Mouse (Mus musculus) gastrocnemius, adult 18-20 months (tissue): ENCODE results near the gene Prss23. TPM values are rescaled to one million over a fixed set of nuclear protein-coding genes. Genes with fewer than 3 reads are reported as not detected.

Experiments used
- DNase-seq: peaks from one replicate; pipeline ENCODE4 v3.0.0; 2021; ENCODE audit warnings: low spot score
- total RNA-seq, 2 experiments: library from RNA; stranded (reverse); gene quantifications; 2 replicates each; pipeline ENCODE4 v1.2.3; 2021

Prss23 gene
- total RNA-seq, 2 experiments from 2014 or later = 59.0 to 63.7 TPM

- DNase-seq = no peak
These were observed 15.0 kb downstream of the Prss23 start for GRCm38 (mm10) chr7:89511921-89512514.

DNA sequence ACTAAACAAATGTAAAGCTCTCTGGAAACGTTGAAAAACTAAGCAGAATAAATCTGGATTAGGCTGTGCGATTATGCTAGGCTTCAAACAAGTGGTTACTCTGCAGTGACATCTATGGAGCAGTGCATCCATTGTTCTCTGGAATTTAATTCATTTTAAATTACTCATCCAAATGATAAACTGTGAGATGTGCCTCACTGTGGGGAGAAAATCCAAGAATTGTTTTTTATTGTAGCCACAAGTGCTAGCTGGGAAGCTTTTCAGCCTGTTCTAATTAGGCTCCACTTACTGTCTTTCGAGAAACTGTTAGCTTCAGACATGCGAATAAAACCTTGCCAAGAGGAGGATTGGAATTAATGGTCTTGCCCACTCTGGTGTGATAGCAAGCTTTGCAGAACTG is 18.3 kb downstream of the Prss23 start:
- no peak for DNase-seq

GRCm38 (mm10) chr7:89499516-89500307 is 27.3 kb downstream of the Prss23 start:
- peak; percentile 75 for DNase-seq

GRCm38 (mm10) chr7:89483769-89484568 is 43.0 kb downstream of the Prss23 start:
- no peak for DNase-seq

- DNase-seq = peak; percentile 67
These were observed 45.3 kb downstream of the Prss23 start for GRCm38 (mm10) chr7:89481723-89482122.

DNA sequence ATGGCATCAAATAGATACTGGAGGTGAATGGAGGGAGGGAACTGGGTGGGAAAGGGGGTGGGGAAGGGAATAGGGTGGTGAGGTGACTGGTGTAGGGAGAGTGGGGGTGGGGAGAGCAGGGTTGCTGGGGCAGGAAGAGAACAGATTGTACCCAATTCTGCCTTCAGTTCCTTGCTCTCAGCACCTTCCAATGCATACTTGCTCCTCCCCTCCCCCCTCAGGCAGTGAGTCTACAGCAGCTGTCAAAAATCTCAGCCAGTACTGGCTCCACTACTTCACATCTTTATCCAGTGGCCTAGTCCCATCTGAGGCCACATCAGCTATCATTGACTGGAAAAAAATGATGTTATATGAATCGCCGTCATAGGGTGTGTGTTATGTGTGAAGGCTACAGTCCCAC is 48.5 kb downstream of the Prss23 start:
- DNase-seq = no peak

DNA sequence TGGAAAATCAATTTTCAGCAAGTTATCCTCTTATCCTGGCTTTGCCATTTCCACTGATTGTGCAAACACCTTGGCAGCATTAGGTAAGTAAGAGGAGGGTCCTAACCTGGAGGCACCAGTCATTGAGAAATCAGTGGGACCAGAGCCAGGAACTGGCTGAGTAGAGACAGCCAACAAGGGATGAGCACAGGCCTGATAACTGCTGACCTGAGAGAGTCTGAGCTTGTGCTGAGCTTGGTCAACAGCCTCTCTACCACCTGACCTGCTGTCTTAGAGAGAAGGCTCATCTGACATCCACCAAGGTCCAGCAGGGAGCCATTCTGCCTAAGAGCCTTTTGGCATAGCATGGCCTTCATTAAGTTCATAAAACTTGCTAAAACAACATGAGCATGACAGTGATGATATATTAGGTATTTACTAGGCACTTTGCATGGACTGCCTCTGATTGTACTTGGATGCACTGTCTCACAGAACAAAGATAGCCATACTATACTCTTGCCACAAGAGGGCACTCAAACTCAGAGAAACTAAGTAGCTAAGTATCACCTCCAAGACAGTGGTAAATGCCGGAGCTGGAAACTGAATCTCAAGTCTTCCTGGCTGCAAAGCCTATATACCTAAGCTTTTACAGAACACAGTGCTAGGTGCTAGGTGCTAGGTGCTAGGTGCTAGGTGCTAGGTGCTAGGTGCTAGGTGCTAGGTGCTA is 49.5 kb downstream of the Prss23 start:
- peak; percentile 63 for DNase-seq

GRCm38 (mm10) chr7:89473442-89473841 is 53.5 kb downstream of the Prss23 start:
- DNase-seq = peak; percentile 26

DNA sequence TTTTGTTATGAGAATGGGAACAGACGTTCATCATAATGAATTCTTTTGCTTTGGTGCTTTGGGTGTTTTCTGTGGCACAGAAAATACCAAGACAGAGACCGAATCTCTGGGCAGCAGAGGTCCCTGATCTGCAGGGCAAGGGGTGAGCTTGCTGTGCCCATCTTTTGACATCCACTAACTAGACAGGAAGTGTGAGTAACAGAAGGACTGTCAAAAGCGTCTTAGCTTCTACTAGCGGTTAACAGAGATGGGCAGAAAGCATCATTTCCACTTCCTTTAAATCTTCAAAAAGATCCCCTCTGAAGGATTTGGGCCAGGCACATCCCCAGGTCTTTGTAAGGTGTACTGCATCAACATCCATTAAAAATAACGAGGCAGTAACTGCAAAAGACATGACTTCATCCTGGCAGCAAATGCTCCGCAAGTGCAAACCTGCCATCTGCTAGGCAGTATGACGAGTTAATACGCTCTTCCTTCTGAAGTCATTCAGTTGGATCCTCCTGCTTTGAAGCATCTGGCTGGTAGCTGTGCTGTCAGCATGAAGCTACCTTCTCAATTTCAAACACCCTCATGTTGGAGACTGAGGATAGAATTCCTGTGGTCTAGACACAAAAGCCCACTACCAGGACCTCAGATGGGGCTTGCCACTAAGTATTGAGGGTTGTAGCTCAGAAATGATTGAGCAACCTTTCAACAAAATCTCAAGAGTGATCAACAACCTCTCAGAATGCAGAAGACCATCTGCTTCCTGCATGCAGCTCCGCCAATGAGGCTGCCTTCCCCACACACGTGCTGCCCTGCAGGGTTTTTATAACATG is 63.0 kb downstream of the Prss23 start:
- no peak for DNase-seq

DNA sequence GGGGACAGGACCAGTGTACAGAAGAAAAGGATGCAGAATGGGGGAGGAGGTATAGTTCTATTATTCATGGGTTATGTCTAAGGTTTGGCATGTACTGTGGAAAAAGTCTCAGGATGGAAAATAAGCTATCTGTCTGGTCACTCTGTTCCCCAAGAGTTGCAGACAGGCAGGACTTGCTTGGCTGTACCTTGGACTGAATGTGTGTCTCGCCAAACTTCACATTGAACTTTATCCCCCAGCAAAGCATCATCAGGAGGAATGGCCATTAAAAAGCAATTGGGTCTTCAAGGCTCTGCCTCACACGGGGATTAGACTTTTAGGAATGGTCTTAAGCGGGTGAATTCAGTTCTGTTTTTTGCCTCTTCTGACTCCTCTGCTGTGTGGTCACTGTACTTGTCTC is 63.7 kb downstream of the Prss23 start:
- no peak for DNase-seq

- no peak for DNase-seq
These were observed 64.3 kb downstream of the Prss23 start for GRCm38 (mm10) chr7:89462646-89463207.

- no peak for DNase-seq
These were observed 65.6 kb downstream of the Prss23 start for GRCm38 (mm10) chr7:89461351-89461750.

- no peak for DNase-seq
These were observed 66.1 kb downstream of the Prss23 start for GRCm38 (mm10) chr7:89460911-89461310.

DNA sequence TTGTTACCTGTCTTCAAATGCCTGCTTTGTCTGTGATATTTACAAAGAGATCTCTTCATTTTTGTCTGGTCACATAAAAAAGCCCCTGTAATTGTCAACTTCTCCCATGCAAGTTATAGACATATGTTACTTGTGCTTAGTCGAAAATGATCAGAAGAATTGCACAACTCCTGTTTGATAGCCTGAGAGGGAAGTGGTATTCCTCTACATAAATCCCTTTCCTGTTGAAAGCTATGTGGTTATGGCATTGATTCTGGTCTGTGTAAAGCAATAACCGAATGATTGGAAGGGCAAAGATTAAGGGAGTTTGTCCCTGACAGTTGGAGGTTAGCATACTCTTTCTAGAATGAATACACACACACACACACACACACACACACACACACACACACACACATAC is 67.3 kb downstream of the Prss23 start:
- DNase-seq = no peak

Other genes starting within 250 kb of the Prss23 start
- gene Tmem135, start 123.0 kb downstream of the Prss23 start, total RNA-seq = 10 to 100 TPM; 16.4 to 17.1 TPM
- 10 to 100 TPM; 19.9 to 33.3 TPM for gene Fzd4, start 122.8 kb downstream of the Prss23 start, total RNA-seq
- gene Me3, start 105.2 kb upstream of the Prss23 start, total RNA-seq = 100 to 1,000 TPM; 109 to 122 TPM